Mouse (Mus musculus) forebrain, embryonic 10.5 days (tissue): Measurements from ENCODE around the gene Olfr435. TPM values are rescaled to one million over a fixed set of nuclear protein-coding genes. Genes with fewer than 3 reads are reported as not detected.

Source experiments
- DNase-seq: peaks from one replicate; pipeline ENCODE4 v3.0.0-alpha.2; 2017; ENCODE audit warnings: low spot score; ENCODE audit errors: extremely low spot score
- H3K27ac ChIP-seq: fragments of 300-500 bp; sonication (generic); 2 replicates; pipeline ENCODE4 v1.5.1; 2016; ENCODE audit warnings: mild to moderate bottlenecking
- H3K27me3 ChIP-seq: fragments of 300-500 bp; sonication (generic); 2 replicates; pipeline ENCODE4 v1.6.1; 2016; ENCODE audit warnings: mild to moderate bottlenecking; ENCODE audit not compliant: poor library complexity, severe bottlenecking
- H3K36me3 ChIP-seq: fragments of 300-500 bp; sonication (generic); replicated peaks from 2 replicates; pipeline ENCODE4 v1.6.1; 2016; ENCODE audit warnings: mild to moderate bottlenecking, moderate library complexity
- H3K4me1 ChIP-seq: fragments of 300-500 bp; sonication (generic); 2 replicates; pipeline ENCODE4 v1.6.1; 2016
- H3K4me3 ChIP-seq: fragments of 300-500 bp; sonication (generic); 2 replicates; pipeline ENCODE4 v1.5.1; 2016; ENCODE audit warnings: mild to moderate bottlenecking, moderate library complexity
- H3K9me3 ChIP-seq: fragments of 300-500 bp; sonication (generic); 2 replicates; pipeline ENCODE4 v1.6.1; 2016; ENCODE audit warnings: mild to moderate bottlenecking, moderate library complexity
- WGBS: fragments of 180-500 bp; shearing (Covaris S2); methylation state at CpG from one replicate; pipeline ENCODE4 v1.1.7; 2016; 5-methylcytosine and 5-hydroxymethylcytosine counted together
- polyA plus RNA-seq: library from polyadenylated mRNA; unstranded; fragments of >200 nt; fragmentation: Nextera tagmentation; extraction: Ambion mirVana; gene quantifications from 2 replicates; pipeline ENCODE4 v1.2.1, GENCODE M21; 2016

The Olfr435 gene
- polyA plus RNA-seq, 1 experiment from 2014 or later: not detected

DNA sequence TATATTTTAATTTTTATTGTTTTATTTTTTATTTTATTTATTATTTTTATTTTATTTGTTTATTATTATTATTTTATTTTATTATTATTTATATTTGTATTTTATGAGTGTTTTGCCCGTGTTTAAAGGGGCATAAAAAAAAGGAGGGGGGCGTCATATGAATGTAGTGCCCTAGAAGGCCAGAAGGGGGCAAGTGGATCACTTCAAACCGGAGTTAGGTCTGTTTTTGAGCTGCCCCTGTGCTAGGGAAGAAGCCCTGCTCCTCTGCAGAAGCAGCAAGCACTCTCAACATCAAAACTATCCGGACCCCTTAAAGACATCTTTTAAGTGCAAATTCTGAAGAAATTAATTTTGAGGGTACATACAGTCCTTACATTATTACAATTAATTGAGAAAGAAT, 45.1 kb downstream of the Olfr435 start:
- H3K27me3 ChIP-seq: no peaks in the 10 kb centered on the region
- WGBS: 21% methylated on average over 4 of the region's 4 CpGs
- H3K4me1 ChIP-seq: no peaks in the 10 kb centered on the region
- no peaks in the 10 kb centered on the region for H3K36me3 ChIP-seq
- H3K4me3 ChIP-seq: no peak overlapping the region
- H3K9me3 ChIP-seq: no peaks in the 10 kb centered on the region
- DNase-seq: no peak
- no peak overlapping the region for H3K27ac ChIP-seq

DNA sequence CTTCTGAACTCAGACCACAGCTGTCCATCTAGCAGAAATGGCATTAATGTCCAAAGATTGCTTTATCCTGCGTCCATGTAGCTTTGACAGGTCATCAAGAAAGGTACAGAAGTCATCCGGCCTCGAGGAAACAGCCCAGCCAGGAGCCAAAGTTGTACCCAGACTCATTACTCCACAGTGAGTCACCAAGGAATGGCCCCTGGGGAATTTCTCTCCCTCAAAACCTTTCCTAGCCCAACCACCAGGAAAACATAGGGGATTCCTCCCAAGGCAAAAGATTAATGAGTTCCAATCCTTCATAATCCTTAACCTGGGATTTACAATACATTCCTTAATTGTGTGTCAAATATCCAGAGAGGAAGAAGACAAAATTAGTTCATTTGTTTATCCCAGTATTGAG, 50.5 kb downstream of the Olfr435 start:
- no peaks in the 10 kb centered on the region for H3K4me1 ChIP-seq
- H3K9me3 ChIP-seq: no peaks in the 10 kb centered on the region
- no peaks in the 10 kb centered on the region for H3K27me3 ChIP-seq
- DNase-seq: no peak
- 73% methylated on average over 3 of the region's 3 CpGs for WGBS
- H3K27ac ChIP-seq: no peak overlapping the region
- H3K4me3 ChIP-seq: no peak overlapping the region
- H3K36me3 ChIP-seq: no peaks in the 10 kb centered on the region

- WGBS: 91% methylated on average over 1 of the region's 1 CpGs
- Histone ChIP-seq H3K4me3 (no peak overlapping the region), H3K9me3 (no peaks in the 10 kb centered on the region), H3K36me3 (no peaks in the 10 kb centered on the region), H3K27ac (no peak overlapping the region), H3K4me1 (no peaks in the 10 kb centered on the region), H3K27me3 (no peaks in the 10 kb centered on the region)
- DNase-seq: no peak
Measured at GRCm38 (mm10) chr6:43252994-43253393, 56.0 kb downstream of the Olfr435 start.

Other genes starting within 250 kb of the Olfr435 start
- not detected in 2 replicates for gene Olfr444, start 248.1 kb upstream of the Olfr435 start, polyA plus RNA-seq
- not detected in 2 replicates for gene Olfr441, start 90.8 kb upstream of the Olfr435 start, polyA plus RNA-seq
- not detected in 2 replicates for gene Olfr237-ps1, start 50.6 kb upstream of the Olfr435 start, polyA plus RNA-seq
- gene Olfr437, start 33.9 kb upstream of the Olfr435 start, polyA plus RNA-seq: not detected in 2 replicates
- gene Olfr13, start 25.0 kb upstream of the Olfr435 start, polyA plus RNA-seq: not detected in 2 replicates
- not detected in 2 replicates for gene Olfr434, start 15.9 kb downstream of the Olfr435 start, polyA plus RNA-seq
- not detected in 2 replicates for gene Olfr47, start 34.4 kb downstream of the Olfr435 start, polyA plus RNA-seq
- 3.6 and 4.1 TPM in 2 replicates for gene Arhgef5, start 68.4 kb downstream of the Olfr435 start, polyA plus RNA-seq
- gene Nobox, start 112.4 kb downstream of the Olfr435 start, polyA plus RNA-seq: not detected in 2 replicates